Mouse (Mus musculus): ENCODE measurements around the gene Tas2r120.
"Not testable (repeated sequence)": the region's sequence is repeated elsewhere in the genome, so short reads cannot be mapped to it uniquely, and the experiment has no call there.

Gene Tas2r120

GRCm38 (mm10) chr6:132656653-132657052 lies at the start of gene Tas2r120:
Gene Tas2r120, plus strand, starts transcription at chr6:132656953.
- DNase-seq (ENCODE audit: low spot score in 2 of 2): no peak

- no peak for DNase-seq (ENCODE audit: low spot score in 2 of 2)
These were observed 7.4 kb upstream of the Tas2r120 start for GRCm38 (mm10) chr6:132649399-132649798.

- DNase-seq (ENCODE audit: low spot score in 2 of 2): no peak
These were observed 5.3 kb upstream of the Tas2r120 start, which contains the start of gene A630073D07Rik for GRCm38 (mm10) chr6:132651426-132651825. Gene A630073D07Rik, minus strand, starts transcription at chr6:132651526.

- DNase-seq (ENCODE audit: low spot score in 2 of 2): not testable (repeated sequence)
These were observed 34.8 kb downstream of the Tas2r120 start for GRCm38 (mm10) chr6:132691596-132691995.

GRCm38 (mm10) chr6:132700907-132701306 lies 44.2 kb downstream of the Tas2r120 start, which contains the start of gene Tas2r121:
Gene Tas2r121, minus strand, starts transcription at chr6:132701007.
- no peak for DNase-seq (ENCODE audit: low spot score in 2 of 2)
